Mouse (Mus musculus) hematopoietic multipotent progenitor cell, adult 10-12 weeks (in vitro differentiated cells): ENCODE measurements around the gene Chrm3. TPM values are rescaled to one million over a fixed set of nuclear protein-coding genes. Genes with fewer than 3 reads are reported as not detected.

Experiments
- polyA plus RNA-seq: library from polyadenylated mRNA; stranded (reverse); fragments of >175 nt; gene quantifications from 2 replicates; pipeline ENCODE4 v1.2.3, GENCODE M21; 2012; ENCODE audit warnings: low replicate concordance

The Chrm3 gene
- 0.28 and 0.45 TPM in 2 replicates for polyA plus RNA-seq

GRCm38 (mm10) chr13:10360777-10361176 is at the start of gene Chrm3:
Chrm3 (minus strand) TSS chr13:10360847.

